Mouse (Mus musculus) heart, embryonic 16.5 days (tissue): ENCODE data around the gene Daxx. TPM values are rescaled to one million over a fixed set of nuclear protein-coding genes. Genes with fewer than 3 reads are reported as not detected.

Experiments used
- ATAC-seq: fragments of 200-750 bp; cut with Nextera tagmentation; replicated peaks from 2 replicates; pipeline ENCODE4 v1.8.0; 2017; ENCODE audit warnings: moderate number of reproducible peaks; ENCODE audit not compliant: insufficient read depth, low FRiP score; ENCODE audit errors: extremely low read depth
- H3K27ac ChIP-seq: fragments of 300-500 bp; sonication (generic); 2 replicates; pipeline ENCODE4 v1.5.1; 2014; ENCODE audit warnings: mild to moderate bottlenecking, low read length, control low read depth, moderate library complexity
- H3K27me3 ChIP-seq: fragments of 300-500 bp; sonication (generic); 2 replicates; pipeline ENCODE4 v1.6.1; 2014; ENCODE audit warnings: low read length, mixed read lengths; ENCODE audit not compliant: control insufficient read depth, insufficient read depth
- H3K36me3 ChIP-seq: fragments of 300-500 bp; sonication (generic); 2 replicates; pipeline ENCODE4 v1.6.1; 2014; ENCODE audit not compliant: control insufficient read depth, insufficient read depth
- H3K4me1 ChIP-seq: fragments of 300-500 bp; sonication (generic); 2 replicates; pipeline ENCODE4 v1.6.1; 2014; ENCODE audit warnings: low read length, mixed read lengths; ENCODE audit not compliant: control insufficient read depth, insufficient read depth
- H3K4me2 ChIP-seq: fragments of 300-500 bp; sonication (generic); 2 replicates; pipeline ENCODE4 v1.6.1; 2014; ENCODE audit warnings: low read depth, mild to moderate bottlenecking, control low read depth, low read length
- H3K4me3 ChIP-seq: fragments of 300-500 bp; sonication (generic); 2 replicates; pipeline ENCODE4 v1.5.1; 2014; ENCODE audit warnings: mild to moderate bottlenecking, control low read depth, low read length
- H3K9ac ChIP-seq: fragments of 300-500 bp; sonication (generic); 2 replicates; pipeline ENCODE4 v1.6.1; 2014; ENCODE audit warnings: low read length, control low read depth
- H3K9me3 ChIP-seq: fragments of 300-500 bp; sonication (generic); replicated peaks from 2 replicates; pipeline ENCODE4 v1.6.1; 2016; ENCODE audit warnings: low read length; ENCODE audit not compliant: control insufficient read depth
- WGBS: fragments of 180-500 bp; shearing (Covaris S2); extraction: QIAGEN DNeasy Blood & Tissue Kit; methylation state at CpG from one replicate; pipeline ENCODE4 v1.1.7; 2014; 5-methylcytosine and 5-hydroxymethylcytosine counted together
- microRNA-seq: library from miRNA; unstranded; fragments of <30 nt; microRNA quantifications from one replicate; pipeline ENCODE4, GENCODE M21; 2017
- polyA plus RNA-seq: library from polyadenylated mRNA; unstranded; fragments of >200 nt; fragmentation: Nextera tagmentation; extraction: Ambion mirVana; gene quantifications from 2 replicates; pipeline ENCODE4 v1.2.1, GENCODE M21; 2015

The Daxx gene
- polyA plus RNA-seq, 1 experiment from 2014 or later: 39.4 TPM

DNA sequence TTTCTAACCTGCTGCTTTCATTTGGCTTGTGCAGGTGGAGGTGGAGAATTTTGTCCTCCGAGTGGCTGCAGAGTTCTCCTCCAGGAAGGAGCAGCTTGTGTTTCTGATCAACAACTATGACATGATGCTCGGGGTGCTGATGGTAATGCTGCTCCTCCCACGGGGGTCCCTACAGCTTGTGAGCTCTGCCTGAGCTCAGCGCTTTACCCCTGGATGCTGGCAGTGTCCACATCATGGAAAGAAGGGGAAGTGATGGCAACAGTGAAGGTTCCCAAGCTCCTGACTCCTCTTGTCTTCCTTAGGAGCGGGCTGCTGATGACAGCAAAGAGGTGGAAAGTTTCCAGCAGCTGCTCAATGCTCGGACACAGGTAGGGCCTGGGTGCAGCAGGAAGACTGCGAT, 53.7 kb downstream of the Daxx start:
- Histone ChIP-seq H3K27ac (no peak overlapping the region), H3K36me3 (peaks cover 27% of the 10 kb centered on the region), H3K9me3 (no peaks in the 10 kb centered on the region), H3K4me2 (no peak overlapping the region), H3K9ac (no peak overlapping the region), H3K4me3 (no peak overlapping the region), H3K4me1 (no peaks in the 10 kb centered on the region), H3K27me3 (no peaks in the 10 kb centered on the region)
- 85% methylated on average over 7 of the region's 7 CpGs for WGBS
- no peak for ATAC-seq

Small RNA genes lying within 50 kb of the gene (microRNA-seq; reads per million reads assigned to microRNA genes)
- not detected for gene Gm27740

Other genes starting within 250 kb of the Daxx start
- gene Hnrnpm, start 222.6 kb upstream of the Daxx start, polyA plus RNA-seq: 192 and 225 TPM in 2 replicates
- 96.0 and 100 TPM in 2 replicates for gene March2, start 190.7 kb upstream of the Daxx start, polyA plus RNA-seq
- gene Rab11b, start 148.9 kb upstream of the Daxx start, polyA plus RNA-seq: 278 and 304 TPM in 2 replicates
- gene Angptl4, start 127.6 kb upstream of the Daxx start, polyA plus RNA-seq: 16.4 and 20.5 TPM in 2 replicates
- gene Kank3, start 98.9 kb upstream of the Daxx start, polyA plus RNA-seq: 48.5 and 58.7 TPM in 2 replicates
- 388 and 436 TPM in 2 replicates for gene Rps28, start 84.9 kb upstream of the Daxx start, polyA plus RNA-seq
- gene Ndufa7, start 84.8 kb upstream of the Daxx start, polyA plus RNA-seq: 535 and 549 TPM in 2 replicates
- gene Cd320, start 66.3 kb upstream of the Daxx start, polyA plus RNA-seq: 37.6 and 41.9 TPM in 2 replicates
- gene Gm7029, start 35.6 kb upstream of the Daxx start, polyA plus RNA-seq: not detected in 2 replicates
- gene Kifc1, start 18.8 kb upstream of the Daxx start, polyA plus RNA-seq: 7.8 and 8.3 TPM in 2 replicates
- gene Platr17, start 4.3 kb upstream of the Daxx start, polyA plus RNA-seq: 0.30 TPM in 1 of 2 replicates, not detected in the other
- 56.1 and 64.3 TPM in 2 replicates for gene Tapbp, start 6.5 kb downstream of the Daxx start, polyA plus RNA-seq
- gene Zbtb22, start 6.5 kb downstream of the Daxx start, polyA plus RNA-seq: 12.8 and 14.0 TPM in 2 replicates
- 40.8 and 42.9 TPM in 2 replicates for gene Rgl2, start 20.1 kb downstream of the Daxx start, polyA plus RNA-seq
- gene Pfdn6, start 30.9 kb downstream of the Daxx start, polyA plus RNA-seq: 125 and 133 TPM in 2 replicates
- 19.3 and 20.5 TPM in 2 replicates for gene Wdr46, start 31.2 kb downstream of the Daxx start, polyA plus RNA-seq
- 5.7 and 5.8 TPM in 2 replicates for gene B3galt4, start 42.1 kb downstream of the Daxx start, polyA plus RNA-seq
- 39.7 and 42.5 TPM in 2 replicates for gene Vps52, start 46.4 kb downstream of the Daxx start, polyA plus RNA-seq
- gene Rps18, start 46.6 kb downstream of the Daxx start, polyA plus RNA-seq: 873 and 901 TPM in 2 replicates
- 66.0 and 100 TPM in 2 replicates for gene H2-K1, start 90.9 kb downstream of the Daxx start, polyA plus RNA-seq
- gene Ring1, start 115.3 kb downstream of the Daxx start, polyA plus RNA-seq: 13.0 and 13.7 TPM in 2 replicates
- 53.0 and 59.1 TPM in 2 replicates for gene H2-Ke6, start 118.6 kb downstream of the Daxx start, polyA plus RNA-seq
- gene Slc39a7, start 122.3 kb downstream of the Daxx start, polyA plus RNA-seq: 108 and 119 TPM in 2 replicates
- 33.7 and 34.5 TPM in 2 replicates for gene Rxrb, start 122.4 kb downstream of the Daxx start, polyA plus RNA-seq
- gene Col11a2, start 130.0 kb downstream of the Daxx start, polyA plus RNA-seq: 1.1 and 1.2 TPM in 2 replicates
- 0.97 and 3.1 TPM in 2 replicates for gene H2-Oa, start 182.9 kb downstream of the Daxx start, polyA plus RNA-seq
- gene H2-DMa, start 210.1 kb downstream of the Daxx start, polyA plus RNA-seq: 10.9 and 13.8 TPM in 2 replicates
- 69.4 and 71.9 TPM in 2 replicates for gene Brd2, start 213.2 kb downstream of the Daxx start, polyA plus RNA-seq
- 2.5 and 6.1 TPM in 2 replicates for gene H2-DMb2, start 233.9 kb downstream of the Daxx start, polyA plus RNA-seq
- gene H2-DMb1, start 243.7 kb downstream of the Daxx start, polyA plus RNA-seq: 2.3 and 4.0 TPM in 2 replicates